Mouse (Mus musculus): ENCODE data around the gene A3galt2. TPM values are rescaled to one million over a fixed set of nuclear protein-coding genes. Genes with fewer than 3 reads are reported as not detected.
A peak's percentile ranks its signal among the peaks of the same experiment; 100 is the strongest.

A3galt2 gene
- polyA plus RNA-seq, 1 experiment from 2014 or later = not detected

- no peak overlapping the region for H3K27ac ChIP-seq
Observed at GRCm38 (mm10) chr4:128715241-128716204, 39.6 kb upstream of the A3galt2 start.

GRCm38 (mm10) chr4:128716279-128716678, 38.9 kb upstream of the A3galt2 start:
- Histone ChIP-seq H3K27me3 (no peaks in the 10 kb centered on the region), H3K36me3 (no peaks in the 10 kb centered on the region), H3K4me2 (no peak overlapping the region), H3K9ac (no peak overlapping the region), H3K4me1 (replicated peaks) (peaks cover 48% of the 10 kb centered on the region), H3K27ac (no peak overlapping the region), H3K9me3 (replicated peaks) (no peaks in the 10 kb centered on the region), H3K4me3 (replicated peaks) (no peak overlapping the region)
- ATAC-seq (ENCODE audit: low read depth) (no peak), DNase-seq (no peak)
- 41% methylated on average over 4 of the region's 4 CpGs for WGBS (ENCODE audit: insufficient replicate concordance)

More at GRCm38 (mm10) chr4:128715241-128716204, 39.6 kb upstream of the A3galt2 start:
- Histone ChIP-seq H3K4me1 (replicated peaks) (peaks cover 46% of the 10 kb centered on the region), H3K9me3 (replicated peaks) (no peaks in the 10 kb centered on the region), H3K4me3 (replicated peaks) (no peak overlapping the region), H3K36me3 (no peaks in the 10 kb centered on the region), H3K4me2 (peak overlapping the region; percentile 13; the same call in 1 of the 2 replicates), H3K9ac (no peak overlapping the region), H3K27me3 (no peaks in the 10 kb centered on the region; the same call in 1 of the 2 replicates)
- ATAC-seq (ENCODE audit: low read depth) (no peak), DNase-seq (no peak)
- 56% methylated on average over 14 of the region's 14 CpGs for WGBS (ENCODE audit: insufficient replicate concordance)

GRCm38 (mm10) chr4:128716731-128717130, 38.4 kb upstream of the A3galt2 start:
- H3K4me3 ChIP-seq (replicated peaks) = no peak overlapping the region
- WGBS (ENCODE audit: insufficient replicate concordance) = 76% methylated on average over 9 of the region's 9 CpGs
- no peak overlapping the region for H3K27ac ChIP-seq
- no peaks in the 10 kb centered on the region for H3K36me3 ChIP-seq
- H3K9me3 ChIP-seq (replicated peaks) = no peaks in the 10 kb centered on the region
- H3K4me1 ChIP-seq (replicated peaks) = peaks cover 45% of the 10 kb centered on the region
- no peak for DNase-seq
- H3K9ac ChIP-seq = no peak overlapping the region
- no peak for ATAC-seq (ENCODE audit: low read depth)
- no peak overlapping the region for H3K4me2 ChIP-seq
- no peaks in the 10 kb centered on the region for H3K27me3 ChIP-seq

GRCm38 (mm10) chr4:128720110-128720509, 35.1 kb upstream of the A3galt2 start:
- 12% methylated on average over 5 of the region's 5 CpGs for WGBS (ENCODE audit: insufficient replicate concordance)
- Histone ChIP-seq H3K9me3 (replicated peaks) (no peaks in the 10 kb centered on the region), H3K4me2 (no peak overlapping the region), H3K4me3 (replicated peaks) (no peak overlapping the region), H3K27me3 (no peaks in the 10 kb centered on the region), H3K4me1 (replicated peaks) (peaks cover 34% of the 10 kb centered on the region), H3K36me3 (no peaks in the 10 kb centered on the region), H3K27ac (no peak overlapping the region), H3K9ac (no peak overlapping the region)
- no peak for DNase-seq
- peak; percentile 68 for ATAC-seq (ENCODE audit: low read depth)

DNA sequence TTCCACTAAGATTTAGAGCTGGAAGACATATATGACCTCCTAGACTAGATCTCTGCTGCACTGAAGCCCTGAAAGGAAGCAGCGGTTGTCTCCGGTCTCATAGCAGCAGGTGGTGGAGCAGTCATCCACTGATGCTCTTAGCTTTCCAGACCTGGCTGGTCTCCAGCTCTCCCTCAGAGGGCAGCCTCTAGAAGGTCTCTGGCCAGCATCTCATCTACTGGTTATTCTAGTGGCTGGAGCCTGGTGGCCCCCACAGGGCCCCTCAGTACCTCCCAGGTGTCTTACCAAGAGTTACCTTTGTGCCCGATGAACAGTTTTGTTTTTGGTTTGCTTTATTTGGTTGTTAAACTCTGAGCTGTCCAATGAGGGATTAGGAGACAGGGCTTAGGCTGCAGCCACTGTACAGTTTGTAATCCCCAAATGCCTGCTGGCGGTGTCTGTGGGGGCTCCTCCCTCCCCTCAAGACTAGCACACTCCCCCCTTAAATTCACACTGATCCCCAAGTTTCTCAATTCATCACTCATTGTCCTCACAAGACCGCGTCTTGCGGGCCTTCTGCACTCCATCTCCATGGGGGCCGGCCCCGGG, 34.0 kb upstream of the A3galt2 start:
- H3K9me3 ChIP-seq (replicated peaks) = no peaks in the 10 kb centered on the region
- H3K27me3 ChIP-seq = no peaks in the 10 kb centered on the region
- H3K4me3 ChIP-seq (replicated peaks) = no peak overlapping the region
- H3K4me2 ChIP-seq = no peak overlapping the region
- 79% methylated on average over 9 of the region's 9 CpGs for WGBS (ENCODE audit: insufficient replicate concordance)
- H3K36me3 ChIP-seq = no peaks in the 10 kb centered on the region
- no peak for ATAC-seq (ENCODE audit: low read depth)
- H3K27ac ChIP-seq = no peak overlapping the region
- no peak for DNase-seq
- H3K9ac ChIP-seq = no peak overlapping the region
- H3K4me1 ChIP-seq (replicated peaks) = peaks cover 24% of the 10 kb centered on the region

DNA sequence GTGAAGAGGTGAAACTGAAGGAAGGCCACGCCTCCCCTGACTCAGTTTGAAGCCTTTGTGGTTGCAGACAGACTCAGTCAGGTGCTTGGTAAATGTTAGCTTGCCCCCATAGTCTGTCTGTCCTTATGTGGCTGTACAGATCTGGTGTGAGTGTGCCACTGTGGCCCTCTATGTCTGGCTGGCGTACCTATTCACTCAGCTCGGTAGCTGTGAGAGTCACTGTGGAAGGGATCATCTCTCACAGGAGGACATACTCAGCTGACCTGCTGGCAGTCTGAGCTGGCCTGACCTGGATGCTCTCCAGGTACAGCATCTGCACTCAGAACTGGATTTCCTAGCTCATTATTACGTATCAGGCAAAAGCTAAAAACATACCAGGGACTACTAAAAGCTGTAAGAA, 33.4 kb upstream of the A3galt2 start:
- ATAC-seq (ENCODE audit: low read depth) = no peak
- Histone ChIP-seq H3K4me3 (replicated peaks) (no peak overlapping the region), H3K4me1 (replicated peaks) (peaks cover 26% of the 10 kb centered on the region), H3K4me2 (no peak overlapping the region), H3K36me3 (no peaks in the 10 kb centered on the region), H3K27ac (no peak overlapping the region), H3K9me3 (replicated peaks) (no peaks in the 10 kb centered on the region), H3K9ac (no peak overlapping the region), H3K27me3 (no peaks in the 10 kb centered on the region)
- DNase-seq = no peak
- 71% methylated on average over 4 of the region's 4 CpGs for WGBS (ENCODE audit: insufficient replicate concordance)

DNA sequence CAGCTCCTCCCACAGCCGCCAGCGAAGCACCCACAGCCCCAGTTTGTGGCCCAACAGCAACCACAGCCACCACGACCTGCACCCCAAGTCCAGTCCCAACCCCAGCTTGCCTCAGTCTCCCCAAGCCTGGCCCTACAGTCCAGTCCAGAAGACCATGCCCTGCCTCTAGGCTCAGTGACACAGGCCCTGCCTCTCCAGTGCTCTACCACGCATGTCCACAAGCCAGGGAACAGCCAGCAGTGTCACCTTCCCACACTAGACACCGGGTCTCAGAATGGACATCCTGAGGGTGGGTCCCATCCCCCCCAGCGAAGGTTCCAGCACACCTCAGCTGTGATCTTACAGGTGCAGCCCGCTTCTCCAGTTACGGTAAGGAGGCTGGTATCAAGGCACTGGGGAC, 32.2 kb upstream of the A3galt2 start:
- no peak overlapping the region for H3K27ac ChIP-seq
- no peak overlapping the region for H3K4me2 ChIP-seq
- no peaks in the 10 kb centered on the region for H3K36me3 ChIP-seq
- H3K4me3 ChIP-seq (replicated peaks) = no peak overlapping the region
- H3K27me3 ChIP-seq = no peaks in the 10 kb centered on the region
- H3K4me1 ChIP-seq (replicated peaks) = peaks cover 32% of the 10 kb centered on the region
- no peak overlapping the region for H3K9ac ChIP-seq
- no peak for ATAC-seq (ENCODE audit: low read depth)
- H3K9me3 ChIP-seq (replicated peaks) = no peaks in the 10 kb centered on the region
- 75% methylated on average over 8 of the region's 8 CpGs for WGBS (ENCODE audit: insufficient replicate concordance)
- no peak for DNase-seq

DNA sequence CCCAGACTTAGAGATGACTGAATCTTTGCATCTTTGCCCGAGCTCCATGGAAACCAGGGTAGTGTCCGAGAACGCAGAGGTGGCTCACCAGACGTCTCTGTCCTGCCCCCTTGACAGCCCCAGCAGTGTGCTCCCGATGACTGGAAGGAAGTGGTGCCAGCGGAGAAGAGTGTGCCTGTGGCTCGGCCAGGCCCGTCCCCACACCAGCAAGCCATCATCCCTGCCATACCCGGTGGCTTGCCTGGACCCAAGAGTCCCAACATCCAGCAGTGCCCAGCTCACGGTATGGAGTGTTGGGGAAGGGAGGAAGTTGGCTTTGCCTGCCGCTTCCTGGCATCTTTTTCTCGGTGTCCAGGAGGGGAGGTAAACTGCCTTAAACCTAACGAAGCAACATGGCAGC, 31.7 kb upstream of the A3galt2 start:
- Histone ChIP-seq H3K27ac (no peak overlapping the region), H3K27me3 (no peaks in the 10 kb centered on the region), H3K9me3 (replicated peaks) (no peaks in the 10 kb centered on the region), H3K4me2 (no peak overlapping the region), H3K4me1 (replicated peaks) (peaks cover 35% of the 10 kb centered on the region), H3K9ac (no peak overlapping the region), H3K36me3 (no peaks in the 10 kb centered on the region), H3K4me3 (replicated peaks) (no peak overlapping the region)
- 71% methylated on average over 13 of the region's 13 CpGs for WGBS (ENCODE audit: insufficient replicate concordance)
- DNase-seq (no peak), ATAC-seq (ENCODE audit: low read depth) (no peak)

- H3K4me2 ChIP-seq = no peak overlapping the region
- no peak overlapping the region for H3K4me3 ChIP-seq (replicated peaks)
- no peak for DNase-seq
- ATAC-seq (ENCODE audit: low read depth) = no peak
- H3K27ac ChIP-seq = no peak overlapping the region
- no peaks in the 10 kb centered on the region for H3K9me3 ChIP-seq (replicated peaks)
- H3K9ac ChIP-seq = no peak overlapping the region
- 57% methylated on average over 7 of the region's 7 CpGs for WGBS (ENCODE audit: insufficient replicate concordance)
- H3K4me1 ChIP-seq (replicated peaks) = peaks cover 41% of the 10 kb centered on the region
- no peaks in the 10 kb centered on the region for H3K36me3 ChIP-seq
- H3K27me3 ChIP-seq = no peaks in the 10 kb centered on the region
Observed at GRCm38 (mm10) chr4:128724059-128724458, 31.1 kb upstream of the A3galt2 start.

GRCm38 (mm10) chr4:128727019-128727720, 28.0 kb upstream of the A3galt2 start:
- 4% methylated on average over 59 of the region's 68 CpGs for WGBS (ENCODE audit: insufficient replicate concordance)
- H3K4me1 ChIP-seq (replicated peaks) = peaks cover 47% of the 10 kb centered on the region
- DNase-seq = peak; percentile 74
- H3K4me3 ChIP-seq (replicated peaks) = peak overlapping the region; percentile 92
- H3K4me2 ChIP-seq = peak overlapping the region; percentile 93
- no peaks in the 10 kb centered on the region for H3K9me3 ChIP-seq (replicated peaks)
- H3K27ac ChIP-seq = peak overlapping the region; percentile 89
- H3K27me3 ChIP-seq = no peaks in the 10 kb centered on the region
- peak; percentile 92 for ATAC-seq (ENCODE audit: low read depth)
- H3K36me3 ChIP-seq = peaks cover 15% of the 10 kb centered on the region
- H3K9ac ChIP-seq = peak overlapping the region; percentile 97

GRCm38 (mm10) chr4:128727721-128728430, 27.3 kb upstream of the A3galt2 start:
- Histone ChIP-seq H3K4me2 (peak overlapping the region; percentile 93), H3K4me3 (replicated peaks) (peak overlapping the region; percentile 92), H3K4me1 (replicated peaks) (peaks cover 51% of the 10 kb centered on the region), H3K9ac (peak overlapping the region; percentile 97), H3K27ac (peak overlapping the region; percentile 89), H3K36me3 (peaks cover 15% of the 10 kb centered on the region), H3K9me3 (replicated peaks) (no peaks in the 10 kb centered on the region), H3K27me3 (no peaks in the 10 kb centered on the region)
- ATAC-seq (ENCODE audit: low read depth) (peak; percentile 95), DNase-seq (peak; percentile 66)
- WGBS (ENCODE audit: insufficient replicate concordance) = under 1% methylated on average over 62 of the region's 65 CpGs

All from liver, embryonic 13.5 days (tissue).